Mouse (Mus musculus) ES-E14 (cell line): Measurements from ENCODE around the gene Dnah7b. TPM values are rescaled to one million over a fixed set of nuclear protein-coding genes. Genes with fewer than 3 reads are reported as not detected.
"Not testable (repeated sequence)": the region's sequence is repeated elsewhere in the genome, so short reads cannot be mapped to it uniquely, and the experiment has no call there.

Experiments
- DNase-seq: peaks from one replicate; pipeline ENCODE4 v3.0.0-alpha.2; 2013; ENCODE audit warnings: low read depth, low spot score
- H3K27ac ChIP-seq: 2 replicates; pipeline ENCODE4 v1.5.1; 2012; ENCODE audit warnings: low read depth, mild to moderate bottlenecking, low read length, moderate library complexity, mixed read lengths; ENCODE audit not compliant: poor library complexity, insufficient read depth, severe bottlenecking
- H3K36me3 ChIP-seq: 2 replicates; pipeline ENCODE4 v1.6.1; 2012; ENCODE audit warnings: mild to moderate bottlenecking, low read length, moderate library complexity, mixed read lengths; ENCODE audit not compliant: control insufficient read depth, poor library complexity, insufficient read depth, severe bottlenecking
- H3K4me1 ChIP-seq, 2 experiments: fragments of 150-350 bp in 1 of 2; sonication (generic) in 1 of 2; 2 replicates each; pipeline ENCODE4 v1.6.1; 2012; ENCODE audit warnings: low read length in 2 of 2, mild to moderate bottlenecking in 1 of 2, mixed read lengths in 1 of 2; ENCODE audit not compliant: control insufficient read depth in 2 of 2, insufficient read depth in 2 of 2, poor library complexity in 1 of 2
- H3K4me3 ChIP-seq, 2 experiments: fragments of 150-350 bp in 1 of 2; sonication (generic) in 1 of 2; 2 replicates each; pipeline ENCODE4 v1.5.1; 2012; ENCODE audit warnings: low read length in 2 of 2, low read depth in 1 of 2, mild to moderate bottlenecking in 1 of 2, mixed read lengths in 1 of 2; ENCODE audit not compliant: insufficient read depth in 1 of 2, poor library complexity in 1 of 2, severe bottlenecking in 1 of 2
- H3K9ac ChIP-seq: 2 replicates; pipeline ENCODE4 v1.6.1; 2012; ENCODE audit warnings: low read depth, mild to moderate bottlenecking, low read length, mixed read lengths; ENCODE audit not compliant: poor library complexity, insufficient read depth, severe bottlenecking
- H3K9me3 ChIP-seq: fragments of 150-350 bp; sonication (generic); 2 replicates; pipeline ENCODE4 v1.6.1; 2012; ENCODE audit warnings: low read depth, mild to moderate bottlenecking, low read length; ENCODE audit not compliant: control insufficient read depth, insufficient read depth
- CHD2 ChIP-seq: IDR thresholded peaks from 2 replicates; pipeline ENCODE4 v1.6.1; 2014; ENCODE audit warnings: mild to moderate bottlenecking, low read depth, low read length, inconsistent platforms
- HCFC1 ChIP-seq: IDR thresholded peaks from 2 replicates; pipeline ENCODE4 v1.6.1; 2012; ENCODE audit warnings: low read length, inconsistent platforms, borderline replicate concordance; ENCODE audit not compliant: insufficient read depth
- MAFK ChIP-seq: IDR thresholded peaks from 2 replicates; pipeline ENCODE4 v1.6.1; 2014; ENCODE audit warnings: mild to moderate bottlenecking, low read depth, low read length, inconsistent platforms; ENCODE audit not compliant: insufficient read depth
- ZC3H11A ChIP-seq: IDR thresholded peaks from 2 replicates; pipeline ENCODE4 v1.6.1; 2012; ENCODE audit warnings: low read depth, mild to moderate bottlenecking, inconsistent platforms, low read length, borderline replicate concordance
- ZNF384 ChIP-seq: IDR thresholded peaks from 2 replicates; pipeline ENCODE4 v1.6.1; 2012; ENCODE audit warnings: low read depth, low read length, inconsistent platforms
- in situ Hi-C, 2 experiments: fragments of 600-800 bp; cut with MboI; formaldehyde crosslinking; loops; one replicate each; pipeline ENCODE4 v1.15.1; 2025; ENCODE audit warnings: low sequenced_read_pairs in 2 of 2, inconsistent platforms in 1 of 2; ENCODE audit not compliant: unreplicated experiment in 2 of 2
- total RNA-seq: library from RNA; depleted of rRNA; stranded (reverse); fragments of 300-350 nt; gene quantifications from 2 replicates; pipeline ENCODE4 v1.2.3, GENCODE M21; 2012

Dnah7b gene
- total RNA-seq, 1 experiment, result 0.22 TPM

DNA sequence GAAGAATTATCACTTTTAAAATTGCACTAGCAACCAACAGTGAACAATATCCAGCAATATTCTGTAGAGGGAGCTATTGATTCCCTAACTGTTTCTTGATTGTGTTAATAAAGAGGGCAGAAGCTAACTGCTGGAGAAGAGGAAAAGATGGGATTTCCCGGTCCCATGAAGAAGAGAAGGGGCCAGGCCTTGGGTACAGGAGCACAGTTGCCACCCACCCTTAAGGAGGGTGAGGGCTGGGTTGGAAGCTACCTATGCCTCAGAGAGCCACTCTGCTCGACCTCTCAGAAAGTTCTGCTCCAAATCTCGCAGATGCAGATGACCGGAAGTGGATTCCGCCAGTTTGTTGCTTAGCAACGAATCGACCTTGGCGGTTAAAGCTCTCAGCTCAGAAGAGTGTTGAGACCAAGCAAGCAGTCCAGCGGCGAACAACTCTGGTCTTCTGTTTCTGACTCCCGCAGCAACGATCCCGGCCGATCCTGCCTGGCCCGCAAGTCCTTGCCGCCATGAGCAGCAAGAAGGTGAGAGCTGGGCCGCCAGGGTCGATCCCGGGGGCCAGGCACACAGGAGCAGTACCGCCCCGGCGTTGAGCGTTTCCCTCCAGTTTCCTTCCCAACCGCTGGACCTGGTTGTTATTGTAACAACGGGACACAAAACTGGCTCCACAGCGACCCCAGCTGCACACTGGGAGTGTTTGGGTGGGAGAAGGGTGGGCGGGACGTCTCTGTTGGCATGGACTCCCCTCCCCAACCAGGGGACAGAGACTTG lies 553 bp downstream of the Dnah7b start:
- no peak for TF ChIP-seq HCFC1
- no peak for TF ChIP-seq CHD2
- TF ChIP-seq ZNF384, result no peak
- TF ChIP-seq ZC3H11A, result no peak
- TF ChIP-seq MAFK, result no peak
- H3K36me3 ChIP-seq, result no peaks in the 10 kb centered on the region
- in situ Hi-C loops, result no loop called here
- no peaks in the 10 kb centered on the region for H3K9me3 ChIP-seq
- no peaks in the 10 kb centered on the region for H3K4me1 ChIP-seq
- peak overlapping the region; percentile 61 to 73 for H3K4me3 ChIP-seq
- H3K9ac ChIP-seq, result peak overlapping the region; percentile 74
- no peak overlapping the region for H3K27ac ChIP-seq
- DNase-seq, result peak; percentile 33

DNA sequence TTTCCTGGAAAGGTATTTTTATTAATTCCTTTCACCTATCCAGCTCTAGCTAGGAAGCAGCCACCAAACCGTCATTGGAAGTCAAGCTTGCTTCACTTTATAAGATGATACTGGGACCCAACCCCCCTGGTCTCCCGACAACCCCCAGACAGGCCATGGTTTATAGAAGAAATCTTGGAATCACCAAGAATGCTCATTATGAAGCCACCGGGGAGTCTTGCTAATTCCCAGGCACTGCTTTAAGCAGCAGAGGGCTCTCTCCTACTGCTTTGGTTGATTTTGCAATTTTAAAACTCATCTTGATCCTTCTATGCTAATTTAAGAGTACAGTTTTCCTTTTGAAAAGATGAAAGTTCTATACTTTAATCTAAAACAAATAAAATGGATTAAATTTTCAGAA lies 2.7 kb downstream of the Dnah7b start:
- H3K27ac ChIP-seq, H3K4me3 ChIP-seq, DNase-seq, H3K9ac ChIP-seq, H3K4me1 ChIP-seq, in situ Hi-C loops, H3K9me3 ChIP-seq, H3K36me3 ChIP-seq: not testable (repeated sequence)

DNA sequence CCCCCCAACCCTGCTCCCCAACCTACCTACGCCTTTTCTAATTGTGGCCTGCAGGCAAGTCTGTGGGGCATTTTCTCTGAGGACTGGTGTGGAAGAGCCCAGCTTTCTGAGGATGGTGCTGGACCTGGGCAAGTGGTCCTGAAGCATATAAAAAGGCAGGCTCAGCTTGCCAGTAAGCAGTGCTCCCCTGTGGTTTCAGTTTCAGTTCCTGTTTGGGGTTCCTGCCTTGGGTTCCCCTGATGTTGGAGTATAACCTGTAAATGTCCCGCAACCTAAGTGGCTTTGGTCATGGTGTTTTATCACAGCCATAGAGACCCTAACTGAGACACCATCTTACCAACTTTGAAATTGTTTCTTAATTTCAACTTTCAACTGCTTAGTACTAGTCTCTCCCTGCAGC lies 11.8 kb downstream of the Dnah7b start:
- H3K9ac ChIP-seq, result no peak overlapping the region
- no peak for DNase-seq
- no peak overlapping the region for H3K27ac ChIP-seq
- no peaks in the 10 kb centered on the region for H3K9me3 ChIP-seq
- H3K36me3 ChIP-seq, result no peaks in the 10 kb centered on the region
- in situ Hi-C loops, result no loop called here
- H3K4me1 ChIP-seq, result no peaks in the 10 kb centered on the region
- H3K4me3 ChIP-seq, result no peak overlapping the region
- TF ChIP-seq ZC3H11A, result no peak
- TF ChIP-seq ZNF384, result no peak
- TF ChIP-seq MAFK, result no peak
- no peak for TF ChIP-seq HCFC1
- no peak for TF ChIP-seq CHD2

DNA sequence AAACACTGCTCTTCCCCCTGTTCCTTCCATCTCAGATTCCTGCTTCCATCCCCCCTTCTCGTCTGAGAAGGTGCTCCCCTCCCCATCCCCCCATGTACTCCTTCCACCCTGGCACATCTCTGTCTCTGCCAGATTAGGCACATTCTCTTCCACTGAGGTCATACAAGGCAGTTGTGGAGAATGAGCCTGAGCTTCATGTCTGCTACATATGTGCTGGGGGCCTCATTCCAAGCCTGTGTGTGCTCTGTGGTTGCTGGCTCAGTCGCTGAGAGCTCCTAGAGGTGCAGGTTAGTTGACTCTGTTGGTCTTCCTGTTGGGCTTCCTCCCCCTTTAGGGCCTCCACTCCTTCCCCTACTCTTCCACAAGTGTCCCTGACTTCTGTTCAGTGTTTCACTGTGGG lies 34.4 kb downstream of the Dnah7b start:
- no peak for DNase-seq
- H3K27ac ChIP-seq, result no peak overlapping the region
- no peaks in the 10 kb centered on the region for H3K9me3 ChIP-seq
- no peaks in the 10 kb centered on the region for H3K36me3 ChIP-seq
- TF ChIP-seq ZNF384 (no peak), CHD2 (no peak), HCFC1 (no peak), MAFK (no peak), ZC3H11A (no peak)
- in situ Hi-C loops, result no loop called here
- H3K9ac ChIP-seq, result no peak overlapping the region
- H3K4me3 ChIP-seq, result no peak overlapping the region
- H3K4me1 ChIP-seq, result no peaks in the 10 kb centered on the region

DNA sequence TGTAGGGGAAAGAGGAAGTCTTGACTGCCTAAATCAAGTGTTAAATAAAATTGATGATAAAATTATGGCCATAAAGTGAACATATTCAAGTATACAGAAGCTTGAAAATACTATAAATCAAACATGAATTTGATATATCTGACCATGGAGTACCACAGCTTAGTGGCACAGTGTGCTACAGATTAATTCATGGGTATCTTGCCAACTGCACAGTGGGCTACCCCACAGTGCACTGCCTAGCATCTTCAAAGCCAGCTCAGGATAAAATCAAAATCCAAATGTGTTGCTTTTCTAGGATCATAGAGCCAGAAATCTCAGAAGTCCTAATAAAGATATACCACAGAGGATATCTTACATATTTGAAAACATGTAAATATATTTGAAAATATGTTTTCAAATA lies 46.5 kb downstream of the Dnah7b start:
- in situ Hi-C loops, H3K9ac ChIP-seq, H3K4me1 ChIP-seq, H3K27ac ChIP-seq, DNase-seq, H3K36me3 ChIP-seq, H3K9me3 ChIP-seq, H3K4me3 ChIP-seq: not testable (repeated sequence)

DNA sequence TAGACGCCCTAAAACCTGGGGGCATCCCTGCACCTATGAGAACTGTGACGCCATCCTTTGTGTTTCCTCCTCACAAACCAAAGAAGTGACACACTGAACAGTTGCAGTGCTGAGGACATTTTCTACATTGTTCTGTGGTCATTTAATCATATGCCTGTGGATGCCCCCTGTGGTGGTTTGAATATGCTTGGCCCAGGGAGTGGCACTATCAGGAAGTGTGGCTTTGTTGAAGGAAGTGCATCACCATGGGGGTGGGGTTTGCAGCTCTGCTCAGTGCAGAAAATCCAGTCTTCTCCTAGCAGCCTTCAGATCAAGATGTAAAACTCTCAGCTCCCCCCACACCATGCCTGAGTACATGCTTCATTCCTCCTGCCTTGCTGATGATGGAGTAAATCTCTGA lies 51.1 kb downstream of the Dnah7b start:
- H3K27ac ChIP-seq, H3K4me3 ChIP-seq, H3K4me1 ChIP-seq, H3K9ac ChIP-seq, H3K9me3 ChIP-seq, DNase-seq, H3K36me3 ChIP-seq, in situ Hi-C loops: not testable (repeated sequence)
